Mouse (Mus musculus): ENCODE data around the gene Brpf3. TPM values are rescaled to one million over a fixed set of nuclear protein-coding genes. Genes with fewer than 3 reads are reported as not detected.
A peak's percentile ranks its signal among the peaks of the same experiment; 100 is the strongest.

Gene Brpf3
- polyA plus RNA-seq, 1 experiment, result 33.6 TPM

- DNase-seq (ENCODE audit: low read depth), result no peak
These were observed 73.3 kb downstream of the Brpf3 start for GRCm38 (mm10) chr17:28874216-28874615.

- peak; percentile 90 for DNase-seq (ENCODE audit: low read depth)
These were observed 73.9 kb downstream of the Brpf3 start for GRCm38 (mm10) chr17:28874825-28875224.

GRCm38 (mm10) chr17:28875316-28875715, 74.4 kb downstream of the Brpf3 start:
- peak; percentile 73 for DNase-seq (ENCODE audit: low read depth)

- DNase-seq (ENCODE audit: low read depth), result no peak
These were observed 75.4 kb downstream of the Brpf3 start for GRCm38 (mm10) chr17:28876331-28876730.

DNA sequence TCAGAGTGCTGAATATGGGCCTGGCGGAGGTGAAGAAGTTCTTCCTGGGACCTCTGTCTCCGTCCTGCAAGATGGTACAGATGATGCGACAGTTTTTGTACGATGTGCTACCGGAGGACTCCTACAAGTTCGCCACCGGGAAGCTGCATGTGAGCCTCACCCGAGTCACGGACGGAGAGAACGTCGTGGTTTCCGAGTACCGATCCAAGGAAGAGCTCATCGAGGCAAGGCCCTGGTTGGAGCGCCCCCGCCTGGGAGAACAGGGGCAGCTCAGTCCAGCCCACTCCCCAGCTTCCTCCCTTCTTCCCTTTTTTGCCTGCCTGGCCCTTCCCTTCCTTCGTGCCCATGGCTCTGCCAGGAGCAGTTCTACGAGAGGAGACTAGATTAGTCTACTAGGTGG, 75.9 kb downstream of the Brpf3 start:
- DNase-seq (ENCODE audit: low read depth), result no peak

- DNase-seq (ENCODE audit: low read depth), result no peak
These were observed 79.1 kb downstream of the Brpf3 start for GRCm38 (mm10) chr17:28879931-28880391.

GRCm38 (mm10) chr17:28882316-28882715, 81.4 kb downstream of the Brpf3 start:
- no peak for DNase-seq (ENCODE audit: low read depth)

GRCm38 (mm10) chr17:28882810-28883209, 81.9 kb downstream of the Brpf3 start:
- no peak for DNase-seq (ENCODE audit: low read depth)

- DNase-seq (ENCODE audit: low read depth), result no peak
These were observed 83.1 kb downstream of the Brpf3 start for GRCm38 (mm10) chr17:28883941-28884516.

- DNase-seq (ENCODE audit: low read depth), result no peak
These were observed 84.3 kb downstream of the Brpf3 start for GRCm38 (mm10) chr17:28885231-28885630.

- no peak for DNase-seq (ENCODE audit: low read depth)
These were observed 85.4 kb downstream of the Brpf3 start for GRCm38 (mm10) chr17:28886266-28886665.

Other genes with a start within 250 kb of the Brpf3 start
- gene Clps, start 240.3 kb upstream of the Brpf3 start, polyA plus RNA-seq (2012; rRNA removed), result 1.7 and 8.1 TPM in 2 replicates
- gene Lhfpl5, start 225.4 kb upstream of the Brpf3 start, polyA plus RNA-seq (2012; rRNA removed), result not detected in 2 replicates
- gene Srpk1, start 178.4 kb upstream of the Brpf3 start, polyA plus RNA-seq (2012; rRNA removed), result 20.4 and 22.5 TPM in 2 replicates
- gene Slc26a8, start 110.9 kb upstream of the Brpf3 start, polyA plus RNA-seq (2012; rRNA removed), result 2.3 and 3.0 TPM in 2 replicates
- 72.3 and 73.3 TPM in 2 replicates for gene Mapk14, start 109.8 kb upstream of the Brpf3 start, polyA plus RNA-seq (2012; rRNA removed)
- 0.50 and 0.57 TPM in 2 replicates for gene AC170998.1, start 75.0 kb upstream of the Brpf3 start, polyA plus RNA-seq (2012; rRNA removed)
- 24.3 and 30.1 TPM in 2 replicates for gene Mapk13, start 31.8 kb upstream of the Brpf3 start, polyA plus RNA-seq (2012; rRNA removed)
- gene Pnpla1, start 57.3 kb downstream of the Brpf3 start, polyA plus RNA-seq (2012; rRNA removed), result 1.7 and 1.8 TPM in 2 replicates
- gene 4930539E08Rik, start 114.2 kb downstream of the Brpf3 start, polyA plus RNA-seq (2012; rRNA removed), result 0.28 and 0.30 TPM in 2 replicates
- gene Pxt1, start 142.8 kb downstream of the Brpf3 start, polyA plus RNA-seq (2012; rRNA removed), result 0.88 and 1.9 TPM in 2 replicates
- gene Kctd20, start 150.9 kb downstream of the Brpf3 start, polyA plus RNA-seq (2012; rRNA removed), result 32.9 and 37.7 TPM in 2 replicates
- gene Stk38, start 206.9 kb downstream of the Brpf3 start, polyA plus RNA-seq (2012; rRNA removed), result 51.3 and 55.6 TPM in 2 replicates
- gene Srsf3, start 231.5 kb downstream of the Brpf3 start, polyA plus RNA-seq (2012; rRNA removed), result 103 and 119 TPM in 2 replicates